Mouse (Mus musculus) common myeloid progenitor, adult 5-6 weeks (primary cell): ENCODE measurements around the gene Chia1. TPM values are rescaled to one million over a fixed set of nuclear protein-coding genes. Genes with fewer than 3 reads are reported as not detected.
"Not testable (repeated sequence)": the region's sequence is repeated elsewhere in the genome, so short reads cannot be mapped to it uniquely, and the experiment has no call there.

Source experiments
- ATAC-seq: replicated peaks from 2 replicates; pipeline ENCODE4 v1.8.0; 2016; ENCODE audit warnings: low read depth, mild to moderate bottlenecking, moderate TSS enrichment, inconsistent platforms; ENCODE audit not compliant: poor library complexity, severe bottlenecking
- total RNA-seq: library from RNA; stranded (forward); fragments of 200-1000, 187-1606 nt; gene quantifications from 2 replicates; pipeline ENCODE4 v1.2.3, GENCODE M21; 2017

The Chia1 gene
- total RNA-seq: not detected in 2 replicates

- no peak for ATAC-seq
Observed at GRCm38 (mm10) chr3:106112929-106113328, at the start of gene Chia1. Gene Chia1, plus strand, starts transcription at chr3:106113229.

GRCm38 (mm10) chr3:106067707-106068106, 45.3 kb upstream of the Chia1 start:
- ATAC-seq: not testable (repeated sequence)

GRCm38 (mm10) chr3:106070994-106071393, 42.0 kb upstream of the Chia1 start:
- ATAC-seq: no peak

GRCm38 (mm10) chr3:106074824-106075223, 38.2 kb upstream of the Chia1 start:
- no peak for ATAC-seq

- no peak for ATAC-seq
Observed at GRCm38 (mm10) chr3:106126999-106127398, 14.0 kb downstream of the Chia1 start.

GRCm38 (mm10) chr3:106128807-106129493, 15.9 kb downstream of the Chia1 start:
- no peak for ATAC-seq

GRCm38 (mm10) chr3:106131690-106132089, 18.7 kb downstream of the Chia1 start:
- no peak for ATAC-seq

- ATAC-seq: no peak
Observed at GRCm38 (mm10) chr3:106144081-106144480, 31.1 kb downstream of the Chia1 start.

- ATAC-seq: 0 out of 2 replicates have a peak, but pooled peaks have one; percentile 32
Observed at GRCm38 (mm10) chr3:106154413-106154812, 41.4 kb downstream of the Chia1 start.

GRCm38 (mm10) chr3:106167464-106167863, 54.4 kb downstream of the Chia1 start, which contains the start of gene Chil3:
Gene Chil3, minus strand, starts transcription at chr3:106167564.
- no peak for ATAC-seq

- 0 out of 2 replicates have a peak, but pooled peaks have one; percentile 54 for ATAC-seq
Observed at GRCm38 (mm10) chr3:106170522-106171053, 57.6 kb downstream of the Chia1 start.

GRCm38 (mm10) chr3:106171135-106171731, 58.2 kb downstream of the Chia1 start:
- no peak for ATAC-seq

GRCm38 (mm10) chr3:106172506-106172905, 59.5 kb downstream of the Chia1 start:
- not testable (repeated sequence) for ATAC-seq

GRCm38 (mm10) chr3:106174971-106175370, 61.9 kb downstream of the Chia1 start:
- not testable (repeated sequence) for ATAC-seq

- ATAC-seq: no peak
Observed at GRCm38 (mm10) chr3:106177509-106178189, 64.6 kb downstream of the Chia1 start.

Other genes with a start within 250 kb of the Chia1 start
- 0.32 and 1.5 TPM in 2 replicates for gene Adora3, start 242.4 kb upstream of the Chia1 start, total RNA-seq
- 1.0 TPM in 1 of 2 replicates, not detected in the other for gene Tmigd3, start 242.3 kb upstream of the Chia1 start, total RNA-seq
- 10.0 and 15.6 TPM in 2 replicates for gene I830077J02Rik, start 180.6 kb upstream of the Chia1 start, total RNA-seq
- 37.1 and 50.5 TPM in 2 replicates for gene Wdr77, start 153.9 kb upstream of the Chia1 start, total RNA-seq
- gene Atp5f1, start 153.1 kb upstream of the Chia1 start, total RNA-seq: 452 and 491 TPM in 2 replicates
- 2.1 and 2.7 TPM in 2 replicates for gene Ovgp1, start 139.5 kb upstream of the Chia1 start, total RNA-seq
- not detected in 2 replicates for gene Pifo, start 98.6 kb upstream of the Chia1 start, total RNA-seq
- gene Chil5, start 80.4 kb upstream of the Chia1 start, total RNA-seq: not detected in 2 replicates
- 28.7 and 30.6 TPM in 2 replicates for gene Chil3, start 54.3 kb downstream of the Chia1 start, total RNA-seq
- not detected in 2 replicates for gene Chil4, start 106.3 kb downstream of the Chia1 start, total RNA-seq